Mouse (Mus musculus) forebrain, postnatal 0 days (tissue): ENCODE data around the gene Vmn2r82. TPM values are rescaled to one million over a fixed set of nuclear protein-coding genes. Genes with fewer than 3 reads are reported as not detected.
"Not testable (repeated sequence)": the region's sequence is repeated elsewhere in the genome, so short reads cannot be mapped to it uniquely, and the experiment has no call there.

ENCODE experiments used
- ATAC-seq: fragments of 200-750 bp; cut with Nextera tagmentation; 2 replicates; pipeline ENCODE4 v1.8.0; 2017; ENCODE audit warnings: mild to moderate bottlenecking, moderate library complexity
- DNase-seq: peaks from one replicate; pipeline ENCODE4 v3.0.0-alpha.2; 2015
- H3K27ac ChIP-seq: fragments of 300-500 bp; sonication (generic); 2 replicates; pipeline ENCODE4 v1.5.1; 2014; ENCODE audit warnings: low read depth, mild to moderate bottlenecking, antibody characterized with exemption, low read length, moderate library complexity, mixed read lengths
- H3K27me3 ChIP-seq: fragments of 300-500 bp; sonication (generic); 2 replicates; pipeline ENCODE4 v1.6.1; 2014; ENCODE audit warnings: mild to moderate bottlenecking, low read length, mixed read lengths; ENCODE audit not compliant: insufficient read depth
- H3K36me3 ChIP-seq: fragments of 300-500 bp; sonication (generic); 2 replicates; pipeline ENCODE4 v1.6.1; 2014; ENCODE audit warnings: mild to moderate bottlenecking, moderate library complexity; ENCODE audit not compliant: insufficient read depth
- H3K4me1 ChIP-seq: fragments of 300-500 bp; sonication (generic); 2 replicates; pipeline ENCODE4 v1.6.1; 2014; ENCODE audit warnings: antibody characterized with exemption; ENCODE audit not compliant: insufficient read depth
- H3K4me2 ChIP-seq: fragments of 300-500 bp; sonication (generic); 2 replicates; pipeline ENCODE4 v1.6.1; 2014; ENCODE audit warnings: low read depth, mild to moderate bottlenecking, moderate library complexity
- H3K4me3 ChIP-seq: fragments of 300-500 bp; sonication (generic); 2 replicates; pipeline ENCODE4 v1.5.1; 2014; ENCODE audit warnings: low read depth, low read length, mixed read lengths
- H3K9ac ChIP-seq: fragments of 300-500 bp; sonication (generic); 2 replicates; pipeline ENCODE4 v1.6.1; 2014; ENCODE audit warnings: mild to moderate bottlenecking
- H3K9me3 ChIP-seq: fragments of 300-500 bp; sonication (generic); 2 replicates; pipeline ENCODE4 v1.6.1; 2016; ENCODE audit warnings: low read length
- CTCF ChIP-seq: sonication (generic); IDR thresholded peaks from 2 replicates; pipeline ENCODE4 v1.5.1; 2016; ENCODE audit warnings: antibody characterized with exemption, control low read depth, low read depth
- WGBS: fragments of 180-500 bp; shearing (Covaris S2); extraction: QIAGEN DNeasy Blood & Tissue Kit; methylation state at CpG from one replicate; pipeline ENCODE4 v1.1.7; 2014; 5-methylcytosine and 5-hydroxymethylcytosine counted together
- polyA plus RNA-seq: library from polyadenylated mRNA; unstranded; fragments of >200 nt; fragmentation: Nextera tagmentation; extraction: Ambion mirVana; gene quantifications from 2 replicates; pipeline ENCODE4 v1.2.1, GENCODE M21; 2015
- total RNA-seq: library from RNA; depleted of rRNA; stranded (reverse); fragments of >200 nt; gene quantifications from 2 replicates; pipeline ENCODE4 v1.2.3, GENCODE M21; 2014; rRNA removed

Vmn2r82 gene
- not detected in 2 replicates for total RNA-seq
- polyA plus RNA-seq = not detected in 2 replicates

DNA sequence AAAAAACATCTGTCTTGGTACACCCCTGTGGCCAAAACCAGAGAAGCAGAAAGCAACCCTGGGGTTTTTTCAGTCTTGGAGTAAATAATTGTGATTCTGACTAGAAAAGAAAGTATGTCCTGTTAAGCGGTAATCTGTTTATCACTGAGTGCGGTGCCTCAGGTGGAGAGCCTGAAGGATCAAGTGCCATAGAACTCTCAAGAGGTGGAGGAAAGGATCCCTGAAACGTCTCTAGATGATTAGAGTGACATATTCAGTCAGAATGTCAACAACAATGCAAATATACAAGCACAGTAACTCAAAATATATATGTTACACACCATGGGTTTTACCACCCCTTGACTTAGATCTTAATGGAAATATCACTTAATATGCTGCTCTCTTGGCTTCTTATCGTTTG is at the start of gene Vmn2r82:
TSS of gene Vmn2r82 (plus strand) at position 301 of the 400 bp plus-strand sequence.
- not testable (repeated sequence) for H3K9ac ChIP-seq, ATAC-seq, H3K4me1 ChIP-seq, H3K27ac ChIP-seq, H3K4me2 ChIP-seq, H3K4me3 ChIP-seq, H3K27me3 ChIP-seq, DNase-seq, H3K9me3 ChIP-seq, H3K36me3 ChIP-seq
- WGBS = 88% methylated on average over 4 of the region's 4 CpGs

DNA sequence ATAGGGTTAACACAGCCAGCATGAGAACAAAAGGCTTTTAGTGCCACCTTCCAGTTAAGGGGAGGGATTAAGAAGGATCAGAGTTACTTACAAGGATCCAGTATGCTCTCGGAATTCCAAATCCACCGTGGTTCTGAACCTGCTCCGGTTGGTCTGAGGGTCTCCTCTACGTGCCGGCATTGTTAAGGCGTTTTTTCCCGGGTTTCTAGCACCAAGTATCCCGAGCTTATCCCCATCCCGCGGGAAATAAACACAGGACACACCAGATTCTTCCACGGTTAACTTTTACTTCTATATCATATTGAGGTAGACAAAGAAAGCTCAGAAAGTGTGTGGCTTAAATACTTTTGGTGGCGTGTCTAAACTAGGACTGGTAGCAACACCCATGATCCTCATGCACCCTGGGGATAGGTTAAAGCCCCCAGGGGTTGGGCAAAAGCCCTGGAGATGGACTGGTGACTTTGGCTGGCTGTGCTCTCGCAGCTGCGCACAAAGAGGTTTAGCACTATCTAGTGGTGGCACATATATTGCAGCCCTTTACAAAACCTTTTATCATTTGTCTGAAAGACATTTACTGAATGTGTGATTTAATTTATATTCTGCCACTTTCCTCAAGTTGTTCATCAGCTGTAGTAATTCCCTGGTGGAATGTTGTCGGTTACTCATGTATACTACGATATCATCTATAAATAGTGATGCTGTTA is 34.1 kb upstream of the Vmn2r82 start:
- not testable (repeated sequence) for H3K36me3 ChIP-seq, H3K27me3 ChIP-seq, H3K4me1 ChIP-seq, H3K27ac ChIP-seq, H3K9ac ChIP-seq, H3K9me3 ChIP-seq
- peak; percentile 56 for TF ChIP-seq CTCF
- Histone ChIP-seq H3K4me3 (peak overlapping the region; percentile 27), H3K4me2 (peak overlapping the region; percentile 42)
- DNase-seq = peak; percentile 33
- 3% methylated on average over 16 of the region's 16 CpGs for WGBS
- ATAC-seq = peak; percentile 54; the same call in 1 of the 2 replicates

DNA sequence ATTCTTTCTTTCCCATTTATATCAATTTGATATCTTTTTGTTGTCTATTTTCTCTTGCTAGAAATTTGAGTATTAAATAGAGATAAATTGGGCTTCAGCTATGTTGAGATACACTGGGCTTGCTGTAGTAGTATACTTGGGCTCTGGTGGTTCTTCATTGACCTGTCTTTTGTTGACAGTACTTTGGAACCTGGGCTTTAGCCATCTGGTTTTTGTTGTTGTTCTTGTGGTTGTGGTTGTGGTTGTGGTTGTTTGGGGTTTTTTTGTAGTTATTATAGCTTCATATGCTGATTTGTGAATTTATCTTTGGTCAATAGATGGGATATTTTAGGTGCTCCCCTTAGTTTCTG is 33.6 kb upstream of the Vmn2r82 start:
- Histone ChIP-seq H3K4me1 (no peaks in the 10 kb centered on the region), H3K9me3 (no peaks in the 10 kb centered on the region), H3K9ac (no peak overlapping the region), H3K4me3 (no peak overlapping the region; the same call in 1 of the 2 replicates), H3K4me2 (no peak overlapping the region), H3K27me3 (no peaks in the 10 kb centered on the region), H3K36me3 (no peaks in the 10 kb centered on the region), H3K27ac (no peak overlapping the region)
- no peak for DNase-seq
- no peak for TF ChIP-seq CTCF
- no peak for ATAC-seq

DNA sequence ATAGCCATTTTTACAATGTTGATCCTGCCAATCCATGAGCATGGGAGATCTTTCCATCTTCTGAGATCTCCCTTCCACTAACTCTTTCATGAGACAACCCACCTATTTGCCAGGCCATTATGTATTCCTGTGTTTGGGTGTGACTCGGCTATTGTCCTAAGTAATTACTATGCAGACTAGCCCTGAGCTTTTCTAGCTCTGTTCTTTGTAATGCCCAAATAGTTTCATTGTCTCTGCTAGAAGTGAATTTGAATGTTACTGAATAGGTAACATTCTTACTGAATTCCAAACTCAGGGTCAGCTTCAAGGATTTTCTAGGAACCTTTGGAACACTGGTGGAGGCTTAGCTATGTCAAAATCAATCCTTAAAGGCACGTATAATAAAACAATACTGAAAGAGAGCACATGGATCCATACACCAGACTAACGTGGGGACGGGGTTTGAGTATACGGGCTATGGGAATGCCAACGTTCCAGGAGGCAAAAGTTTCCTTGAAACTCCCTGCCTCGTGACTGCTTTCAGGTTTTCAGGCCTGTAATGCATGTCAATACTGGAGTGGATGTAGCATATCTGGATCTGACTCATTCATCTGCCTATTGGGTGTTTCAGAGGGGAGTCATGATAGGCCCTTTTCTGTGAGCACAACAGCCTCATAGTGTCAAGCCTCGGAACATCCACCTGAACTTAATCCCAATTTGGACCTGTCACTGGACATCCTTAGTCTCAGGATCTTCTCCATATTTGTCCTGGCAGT is 43.8 kb downstream of the Vmn2r82 start:
- not testable (repeated sequence) for H3K9ac ChIP-seq, H3K4me3 ChIP-seq, H3K4me2 ChIP-seq, H3K4me1 ChIP-seq, H3K27me3 ChIP-seq, H3K27ac ChIP-seq, H3K9me3 ChIP-seq, ATAC-seq, H3K36me3 ChIP-seq, DNase-seq
- 71% methylated on average over 8 of the region's 8 CpGs for WGBS

DNA sequence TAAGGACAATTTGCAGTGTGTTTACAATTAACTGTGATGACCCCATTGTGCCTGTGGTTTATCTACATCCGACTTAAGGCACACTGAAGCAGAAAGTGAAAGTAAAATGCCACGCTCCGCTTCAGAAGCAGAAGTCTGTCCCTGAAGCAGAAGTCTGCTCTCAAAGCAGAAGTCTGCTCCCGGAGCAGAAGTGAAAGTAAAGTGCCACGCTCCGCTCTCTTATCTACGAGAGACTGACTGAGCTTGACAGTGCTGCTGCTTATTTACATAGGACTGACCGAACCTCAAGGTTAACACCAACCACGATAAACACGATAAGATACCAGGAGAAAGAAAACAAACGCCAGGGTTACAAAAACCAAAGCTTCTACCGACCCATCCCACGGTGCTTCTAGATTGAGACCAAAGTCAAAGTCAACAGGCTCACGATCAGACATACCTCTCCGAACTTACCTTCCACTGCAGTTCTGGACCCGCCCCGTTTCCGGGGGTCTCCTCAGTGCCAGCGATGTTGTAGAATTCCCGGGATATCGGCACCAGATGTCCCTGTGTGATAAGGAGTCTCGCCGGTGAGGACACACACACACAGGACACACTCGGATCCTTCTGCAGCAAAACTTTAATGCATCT is 60.9 kb downstream of the Vmn2r82 start:
- DNase-seq = no peak
- H3K27me3 ChIP-seq = no peaks in the 10 kb centered on the region
- H3K4me1 ChIP-seq = no peaks in the 10 kb centered on the region
- no peaks in the 10 kb centered on the region for H3K9me3 ChIP-seq
- no peak overlapping the region for H3K4me3 ChIP-seq
- TF ChIP-seq CTCF = no peak
- H3K36me3 ChIP-seq = no peaks in the 10 kb centered on the region
- no peak overlapping the region for H3K9ac ChIP-seq
- no peak for ATAC-seq
- no peak overlapping the region for H3K27ac ChIP-seq
- H3K4me2 ChIP-seq = no peak overlapping the region
- WGBS = 97% methylated on average over 24 of the region's 24 CpGs

DNA sequence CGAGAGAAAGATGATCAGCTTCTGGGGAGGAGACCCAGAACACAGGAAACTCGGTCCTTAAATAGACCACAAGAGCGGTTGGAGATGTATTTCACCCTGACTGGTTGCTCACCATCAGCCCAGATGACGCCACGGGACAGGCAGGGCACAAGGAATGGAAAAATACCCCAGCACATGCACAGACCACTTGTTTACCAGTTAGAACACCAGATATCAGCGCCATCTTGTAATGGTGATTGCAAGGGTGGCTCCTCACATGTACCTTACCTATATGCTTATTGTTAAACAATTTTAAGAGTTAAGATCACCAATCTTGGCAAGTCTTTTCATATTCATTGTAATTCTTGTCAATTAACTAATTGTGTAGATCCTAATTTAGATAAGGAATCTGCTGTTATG is 61.5 kb downstream of the Vmn2r82 start:
- H3K27me3 ChIP-seq, H3K27ac ChIP-seq, DNase-seq, ATAC-seq, H3K4me3 ChIP-seq, H3K9me3 ChIP-seq, H3K4me1 ChIP-seq, H3K4me2 ChIP-seq, H3K9ac ChIP-seq, H3K36me3 ChIP-seq: not testable (repeated sequence)
- 89% methylated on average over 4 of the region's 6 CpGs for WGBS

DNA sequence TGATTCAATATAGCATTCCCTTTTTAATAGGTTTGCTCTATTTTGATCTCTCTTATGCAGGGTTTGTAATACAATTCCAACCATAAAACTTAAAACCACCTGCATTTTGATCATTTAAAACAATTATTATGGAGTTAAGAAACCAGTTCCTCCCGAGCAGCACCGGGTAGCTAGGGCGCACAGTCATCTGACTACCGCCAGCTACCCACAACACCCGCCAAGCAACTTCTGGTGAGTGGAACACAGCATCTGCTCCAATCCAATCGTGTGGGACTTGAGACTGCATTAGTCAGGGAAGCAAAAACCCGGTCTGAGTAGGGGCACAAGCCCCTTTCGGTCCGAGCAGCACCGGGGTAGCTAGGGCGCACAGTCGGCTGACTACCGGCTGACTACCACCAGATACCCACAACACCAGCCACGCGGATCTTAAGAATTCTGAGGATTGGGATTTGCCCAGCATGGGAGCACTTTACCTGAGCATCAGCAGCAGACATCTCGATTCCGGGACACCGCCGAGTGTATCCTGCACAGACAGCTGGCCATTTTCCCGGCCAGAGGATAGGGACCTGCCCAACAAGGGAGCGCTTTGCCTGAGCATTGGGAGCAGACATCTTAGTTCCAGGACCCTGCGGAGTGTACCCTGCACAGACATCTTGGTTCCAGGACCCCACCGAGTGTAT is 79.0 kb downstream of the Vmn2r82 start:
- not testable (repeated sequence) for H3K9me3 ChIP-seq, H3K4me1 ChIP-seq, H3K27ac ChIP-seq, H3K36me3 ChIP-seq, H3K4me2 ChIP-seq, H3K9ac ChIP-seq, H3K4me3 ChIP-seq, DNase-seq, ATAC-seq, H3K27me3 ChIP-seq
- WGBS = 90% methylated on average over 23 of the region's 23 CpGs

Other genes starting within 250 kb of the Vmn2r82 start
- gene Vmn2r80, start 207.8 kb upstream of the Vmn2r82 start, total RNA-seq = not detected in 2 replicates
- gene Vmn2r80, start 207.8 kb upstream of the Vmn2r82 start, polyA plus RNA-seq = not detected in 2 replicates
- not detected in 2 replicates for gene Vmn2r81, start 108.8 kb upstream of the Vmn2r82 start, total RNA-seq
- not detected in 2 replicates for gene Vmn2r81, start 108.8 kb upstream of the Vmn2r82 start, polyA plus RNA-seq
- gene Vmn2r83, start 112.2 kb downstream of the Vmn2r82 start, total RNA-seq = not detected in 2 replicates
- not detected in 2 replicates for gene Vmn2r83, start 112.2 kb downstream of the Vmn2r82 start, polyA plus RNA-seq
- gene Plpp2, start 177.3 kb downstream of the Vmn2r82 start, total RNA-seq = 18.5 and 24.1 TPM in 2 replicates
- gene Plpp2, start 177.3 kb downstream of the Vmn2r82 start, polyA plus RNA-seq = 11.0 and 13.1 TPM in 2 replicates
- 70.0 and 73.0 TPM in 2 replicates for gene Mier2, start 198.7 kb downstream of the Vmn2r82 start, total RNA-seq
- 37.5 and 38.6 TPM in 2 replicates for gene Mier2, start 198.7 kb downstream of the Vmn2r82 start, polyA plus RNA-seq
- gene Theg, start 230.8 kb downstream of the Vmn2r82 start, total RNA-seq = not detected in 2 replicates
- not detected in 2 replicates for gene Theg, start 230.8 kb downstream of the Vmn2r82 start, polyA plus RNA-seq